Mouse (Mus musculus) 3134 (cell line): ENCODE results near the gene Igsf11.

Experiments used
- DNase-seq: peaks from one replicate; pipeline ENCODE4 v3.0.0-alpha.2; 2011; ENCODE audit warnings: low spot score; ENCODE audit not compliant: insufficient read length; ENCODE audit errors: extremely low read depth

Igsf11 gene

DNA sequence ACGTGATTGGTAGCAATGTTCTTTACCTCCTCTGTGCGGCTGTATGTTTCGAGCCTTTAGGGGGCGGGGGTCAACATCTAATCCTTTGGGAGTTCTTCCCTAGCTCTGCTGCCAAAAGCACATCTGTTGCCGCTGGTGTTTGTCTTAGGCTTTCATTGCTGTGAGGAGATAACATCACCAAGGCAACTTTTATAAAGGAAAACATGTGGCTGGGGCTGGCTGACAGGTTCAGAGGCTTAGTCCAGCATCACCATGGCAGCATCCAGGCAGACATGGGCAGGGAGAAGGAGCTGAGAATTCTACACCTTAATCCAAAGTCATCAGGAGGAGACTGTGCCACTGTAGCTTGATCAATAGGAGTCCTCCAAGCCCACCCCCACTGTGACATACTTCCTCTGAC lies 173.1 kb downstream of the Igsf11 start:
- DNase-seq: no peak

DNA sequence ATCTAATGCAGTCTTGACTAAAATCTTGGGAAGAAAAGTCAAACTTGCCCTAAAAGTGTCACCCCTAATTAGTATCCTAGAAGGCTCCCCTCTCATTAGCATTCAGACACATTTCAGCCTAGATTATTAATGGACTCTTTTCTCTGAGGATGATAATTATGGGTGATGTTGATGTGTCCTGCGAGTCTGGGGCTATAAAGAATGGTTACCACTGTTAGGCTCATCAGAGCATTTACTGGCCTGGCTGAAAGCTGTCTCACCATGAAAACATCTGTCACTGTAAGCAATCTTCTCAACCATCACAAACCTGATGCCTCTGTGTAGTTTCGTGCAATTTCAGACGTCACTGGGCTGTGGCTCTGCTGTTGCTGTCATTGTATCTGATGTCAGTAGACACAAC lies 179.0 kb downstream of the Igsf11 start:
- no peak for DNase-seq
